Mouse (Mus musculus): Measurements from ENCODE around the gene Tagln2.

DNA sequence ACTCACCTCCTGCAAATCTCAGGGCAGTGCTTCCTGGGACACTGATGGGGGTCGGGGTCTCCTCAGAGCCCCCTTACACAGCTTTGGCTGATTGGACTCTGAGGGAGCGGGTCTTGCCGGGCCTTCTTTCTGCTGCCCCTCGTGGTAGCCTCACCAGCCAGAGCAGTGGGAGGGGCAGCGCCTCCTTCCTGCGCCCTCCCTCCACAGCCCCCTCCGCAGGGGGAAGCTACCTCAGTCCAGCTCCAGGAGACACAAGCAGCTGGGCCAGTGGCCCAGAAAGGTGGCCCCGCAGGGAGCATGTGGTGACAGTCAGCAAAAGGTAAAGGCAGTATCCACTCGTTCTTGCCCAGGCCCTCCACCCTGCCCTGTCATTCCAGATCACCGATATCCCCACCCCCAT lies 2.4 kb upstream of the Tagln2 start:
- TF ChIP-seq CHD2 (IDR thresholded peaks at IDR 0.05; ENCODE audit: low read depth, low read length) (no peak), ZNF384 (IDR thresholded peaks at IDR 0.05; ENCODE audit: low read depth, low read length) (no peak), ZC3H11A (IDR thresholded peaks at IDR 0.05; ENCODE audit: borderline replicate concordance, low read depth, low read length) (no peak), MAFK (IDR thresholded peaks at IDR 0.05; ENCODE audit: insufficient read depth, low read depth, low read length) (no peak), HCFC1 (IDR thresholded peaks at IDR 0.05; ENCODE audit: borderline replicate concordance, insufficient read depth, low read length) (no peak)

Measured in ES-E14 (cell line).